Mouse (Mus musculus) megakaryocyte, adult 5-6 weeks (primary cell): ENCODE data around the gene Slc35g1. TPM values are rescaled to one million over a fixed set of nuclear protein-coding genes. Genes with fewer than 3 reads are reported as not detected.

ENCODE experiments used
- total RNA-seq, 2 experiments: library from RNA; stranded (forward) in 1 of 2; stranded (reverse) in 1 of 2; fragments of 153-499, 151-499 nt in 1 of 2; fragments of 221-1000, 200-1000 nt in 1 of 2; gene quantifications; 2 replicates each; pipeline versions ENCODE4 v1.2.3 to v1.2.4; 2015 to 2017

Gene Slc35g1
- total RNA-seq, 2 experiments from 2014 or later = 5.1 to 5.6 TPM

Other genes starting within 250 kb of the Slc35g1 start
- gene Fra10ac1, start 171.8 kb upstream of the Slc35g1 start, total RNA-seq (2015) = 15.6 and 17.9 TPM in 2 replicates
- 16.4 and 17.6 TPM in 2 replicates for gene Fra10ac1, start 171.8 kb upstream of the Slc35g1 start, total RNA-seq (2017)
- gene Lgi1, start 131.4 kb upstream of the Slc35g1 start, total RNA-seq (2015) = not detected in 2 replicates
- gene Lgi1, start 131.4 kb upstream of the Slc35g1 start, total RNA-seq (2017) = not detected in 2 replicates
- gene Plce1, start 85.1 kb downstream of the Slc35g1 start, total RNA-seq (2015) = not detected in 2 replicates
- gene Plce1, start 85.1 kb downstream of the Slc35g1 start, total RNA-seq (2017) = 0.04 TPM in 1 of 2 replicates, not detected in the other